Comparison of ENCODE assay signal across 17 mouse cellular contexts in genomic region chr9:121589533-121589932, GRCm38 (mm10). TPM values are rescaled to one million over a fixed set of nuclear protein-coding genes. Genes with fewer than 3 reads are reported as not detected.
DNase-seq lines count a peak whose midpoint lies in the region; ATAC-seq and TF ChIP-seq lines count a peak whose summit lies in the region.
"Had no signal": no experiment of that assay in that cellular context is flagged by ENCODE, and none has a peak within 500 bp of the region (broad histone marks: within the 10 kb centered on the region; RNA-seq: fewer than 3 reads in every experiment).

No protein-coding gene starts in this region.

- H3K36me3 ChIP-seq in heart, embryonic 16.5 days (ENCODE audit: control insufficient read depth, insufficient read depth), result no peaks in the 10 kb centered on the region
- no peaks in the 10 kb centered on the region for H3K36me3 ChIP-seq in heart, embryonic 10.5 days
- no peaks in the 10 kb centered on the region for H3K36me3 ChIP-seq in kidney, postnatal 0 days (ENCODE audit: insufficient read depth, low read length)
- no peaks in the 10 kb centered on the region for H3K36me3 ChIP-seq in forebrain, embryonic 16.5 days (ENCODE audit: control insufficient read depth, insufficient read depth)
- H3K36me3 ChIP-seq: midbrain, embryonic 12.5 days had no signal

- H3K4me2 ChIP-seq in heart, embryonic 16.5 days (ENCODE audit: low read depth, low read length), result no peak overlapping the region
- no peak overlapping the region for H3K4me2 ChIP-seq in kidney, postnatal 0 days (ENCODE audit: low read length)
- no peak overlapping the region for H3K4me2 ChIP-seq in forebrain, embryonic 16.5 days (ENCODE audit: low read length)
- H3K4me2 ChIP-seq: midbrain, embryonic 12.5 days had no signal

- DNase-seq in heart, embryonic 10.5 days (ENCODE audit: low spot score), result no peak
- peak; percentile 33 for DNase-seq in kidney, postnatal 0 days (ENCODE audit: low spot score)
- DNase-seq in kidney, adult 9 months, result no peak
- peak; percentile 65 for DNase-seq in urinary bladder, postnatal 14 days (ENCODE audit: low spot score)
- no peak for DNase-seq in urinary bladder, adult 2 months (ENCODE audit: low spot score)
- no peak for DNase-seq in cerebellum, adult 11 months
- DNase-seq: adrenal gland, adult 2 months; cerebellum, adult 9-10 months; kidney, postnatal 14 days; liver, postnatal 0 days; thymus, adult 2 months had no signal

- H3K27me3 ChIP-seq in heart, embryonic 16.5 days (ENCODE audit: control insufficient read depth, insufficient read depth, low read length), result no peaks in the 10 kb centered on the region; the same call in 1 of the 2 replicates
- peaks cover 5% of the 10 kb centered on the region; the same call in 1 of the 2 replicates for H3K27me3 ChIP-seq in heart, embryonic 10.5 days (ENCODE audit: insufficient read depth, poor library complexity, severe bottlenecking)
- no peaks in the 10 kb centered on the region for H3K27me3 ChIP-seq in kidney, postnatal 0 days (ENCODE audit: insufficient read depth, low read length)
- no peaks in the 10 kb centered on the region for H3K27me3 ChIP-seq in forebrain, embryonic 16.5 days (replicated peaks; ENCODE audit: control insufficient read depth, insufficient read depth, low read length)
- H3K27me3 ChIP-seq: midbrain, embryonic 12.5 days had no signal

- 45% methylated on average over 2 of the region's 2 CpGs for WGBS in heart, embryonic 16.5 days
- WGBS in heart, embryonic 10.5 days, result 46% methylated on average over 2 of the region's 2 CpGs
- WGBS in kidney, postnatal 0 days, result 36% methylated on average over 2 of the region's 2 CpGs
- 71% methylated on average over 2 of the region's 2 CpGs for WGBS in forebrain, embryonic 16.5 days

- no peak overlapping the region for H3K27ac ChIP-seq in heart, embryonic 16.5 days (ENCODE audit: low read length)
- H3K27ac ChIP-seq in heart, embryonic 10.5 days, result no peak overlapping the region
- no peak overlapping the region for H3K27ac ChIP-seq in kidney, postnatal 0 days
- H3K27ac ChIP-seq in forebrain, embryonic 16.5 days (ENCODE audit: low read length), result no peak overlapping the region
- H3K27ac ChIP-seq: midbrain, embryonic 12.5 days had no signal

- H3K9ac ChIP-seq in heart, embryonic 16.5 days (ENCODE audit: low read length), result no peak overlapping the region
- no peak overlapping the region for H3K9ac ChIP-seq in kidney, postnatal 0 days (ENCODE audit: low read depth, low read length)
- H3K9ac ChIP-seq in forebrain, embryonic 16.5 days (replicated peaks; ENCODE audit: low read depth, low read length), result no peak overlapping the region
- H3K9ac ChIP-seq: liver, postnatal 0 days; midbrain, embryonic 12.5 days had no signal

- peak; percentile 38 for ATAC-seq in heart, embryonic 16.5 days (replicated peaks; ENCODE audit: extremely low read depth, insufficient read depth, low FRiP score)
- ATAC-seq in kidney, postnatal 0 days (replicated peaks; ENCODE audit: low FRiP score, low read depth), result no peak; the same call in 1 of the 2 replicates
- no peak for ATAC-seq in forebrain, embryonic 16.5 days
- ATAC-seq: liver, postnatal 0 days; Patski had no signal

- H3K9me3 ChIP-seq in heart, embryonic 16.5 days (replicated peaks; ENCODE audit: control insufficient read depth, low read length), result no peaks in the 10 kb centered on the region
- peaks cover 2% of the 10 kb centered on the region; the same call in 1 of the 2 replicates for H3K9me3 ChIP-seq in heart, embryonic 10.5 days
- H3K9me3 ChIP-seq in kidney, postnatal 0 days (replicated peaks; ENCODE audit: low read length), result 0 out of 2 replicates have a peak, but pooled peaks cover 3% of the 10 kb centered on the region
- no peaks in the 10 kb centered on the region for H3K9me3 ChIP-seq in forebrain, embryonic 16.5 days (ENCODE audit: control insufficient read depth, low read length)

- TF ChIP-seq CTCF in kidney, postnatal 0 days (IDR thresholded peaks at IDR 0.05; ENCODE audit: low read depth), result no peak

- no peaks in the 10 kb centered on the region; the same call in 1 of the 2 replicates for H3K4me1 ChIP-seq in heart, embryonic 16.5 days (ENCODE audit: control insufficient read depth, insufficient read depth, low read length)
- H3K4me1 ChIP-seq in heart, embryonic 10.5 days, result peaks cover 8% of the 10 kb centered on the region; the same call in 1 of the 2 replicates
- H3K4me1 ChIP-seq in kidney, postnatal 0 days (replicated peaks; ENCODE audit: insufficient read depth, low read length), result no peaks in the 10 kb centered on the region
- H3K4me1 ChIP-seq in forebrain, embryonic 16.5 days (replicated peaks; ENCODE audit: control insufficient read depth, insufficient read depth, low read length), result peaks cover 8% of the 10 kb centered on the region

- no peak overlapping the region for H3K4me3 ChIP-seq in heart, embryonic 16.5 days (ENCODE audit: low read length)
- no peak overlapping the region for H3K4me3 ChIP-seq in heart, embryonic 10.5 days
- H3K4me3 ChIP-seq in kidney, postnatal 0 days (replicated peaks; ENCODE audit: low read depth, low read length), result no peak overlapping the region
- H3K4me3 ChIP-seq in forebrain, embryonic 16.5 days (replicated peaks; ENCODE audit: low read length), result no peak overlapping the region
- H3K4me3 ChIP-seq: midbrain, embryonic 12.5 days; myocyte had no signal

RNA-seq across cellular contexts. Expression of gene Lyzl4, which starts 52.4 kb away (rescaled TPM):
- 0.29 TPM in 1 of 2 replicates, not detected in the other for polyA plus RNA-seq in heart, embryonic 16.5 days (2015; fragmentation: Nextera tagmentation; extraction: Ambion mirVana)
- polyA plus RNA-seq in heart, embryonic 10.5 days (2016; fragmentation: Nextera tagmentation; extraction: Ambion mirVana), result not detected in 2 replicates
- 0.28 TPM in 1 of 2 replicates, not detected in the other for polyA plus RNA-seq in kidney, postnatal 0 days (2015; fragmentation: Nextera tagmentation; extraction: Ambion mirVana)
- 0.63 and 0.73 TPM in 2 replicates for polyA plus RNA-seq in urinary bladder, adult 2 months (2012; rRNA removed)
- polyA plus RNA-seq in forebrain, embryonic 16.5 days (2015; fragmentation: Nextera tagmentation; extraction: Ambion mirVana), result not detected in 2 replicates
- polyA plus RNA-seq: limb, embryonic 11.5 days; midbrain, embryonic 12.5 days; myocyte; Patski had no signal

RNA-seq across cellular contexts. Expression of gene Vipr1, which starts 53.0 kb away (rescaled TPM):
- 0.22 and 0.45 TPM in 2 replicates for polyA plus RNA-seq in heart, embryonic 16.5 days (2015; fragmentation: Nextera tagmentation; extraction: Ambion mirVana)
- 0.30 and 0.63 TPM in 2 replicates for polyA plus RNA-seq in heart, embryonic 10.5 days (2016; fragmentation: Nextera tagmentation; extraction: Ambion mirVana)
- polyA plus RNA-seq in kidney, postnatal 0 days (2015; fragmentation: Nextera tagmentation; extraction: Ambion mirVana), result 0.13 and 0.17 TPM in 2 replicates
- 2.6 and 3.0 TPM in 2 replicates for polyA plus RNA-seq in urinary bladder, adult 2 months (2012; rRNA removed)
- polyA plus RNA-seq in forebrain, embryonic 16.5 days (2015; fragmentation: Nextera tagmentation; extraction: Ambion mirVana), result 0.65 and 1.1 TPM in 2 replicates
- polyA plus RNA-seq: Patski had no signal

Comparison
In these comparisons a context has a peak if more than half of its experiments do, and no peak if none do; other contexts are left out.
1. DNase-seq: peak in kidney, postnatal 0 days (single experiment) and urinary bladder, postnatal 14 days (single experiment); none in heart, embryonic 10.5 days (single experiment), kidney, adult 9 months (single experiment), urinary bladder, adult 2 months (single experiment) and cerebellum, adult 11 months (single experiment).